ENCODE assay signal across 24 mouse cellular contexts in genomic region chr11:108035761-108036160, GRCm38 (mm10).
DNase-seq lines count a peak whose midpoint lies in the region; ATAC-seq and TF ChIP-seq lines count a peak whose summit lies in the region.
"Had no signal": no experiment of that assay in that cellular context is flagged by ENCODE, and none has a peak within 500 bp of the region (broad histone marks: within the 10 kb centered on the region; RNA-seq: fewer than 3 reads in every experiment).

No protein-coding gene starts in this region.

- H3K9ac ChIP-seq in kidney, postnatal 0 days (ENCODE audit: low read depth, low read length): no peak overlapping the region
- no peak overlapping the region for H3K9ac ChIP-seq in kidney, embryonic 14.5 days (ENCODE audit: low read depth, low read length)
- H3K9ac ChIP-seq: embryonic facial prominence, embryonic 13.5 days; embryonic facial prominence, embryonic 15.5 days; forebrain, embryonic 12.5 days; forebrain, embryonic 15.5 days; forebrain, postnatal 0 days had no signal

- TF ChIP-seq CTCF in gastrocnemius, adult 2 months (IDR thresholded peaks at IDR 0.05): no peak
- no peak for TF ChIP-seq CTCF in kidney, postnatal 0 days (IDR thresholded peaks at IDR 0.05; ENCODE audit: low read depth)
- TF ChIP-seq CTCF in olfactory bulb, adult 2 months (IDR thresholded peaks at IDR 0.05; ENCODE audit: insufficient read depth, low read depth, low read length): no peak

- no peak overlapping the region for H3K4me3 ChIP-seq in gastrocnemius, adult 2 months
- H3K4me3 ChIP-seq in kidney, postnatal 0 days (replicated peaks; ENCODE audit: low read depth, low read length): no peak overlapping the region
- no peak overlapping the region for H3K4me3 ChIP-seq in kidney, embryonic 14.5 days (ENCODE audit: low read length)
- no peak overlapping the region for H3K4me3 ChIP-seq in olfactory bulb, adult 2 months (ENCODE audit: insufficient read depth, low read depth, low read length)
- H3K4me3 ChIP-seq: embryonic facial prominence, embryonic 13.5 days; embryonic facial prominence, embryonic 15.5 days; erythroblast, embryonic 14.5 days; forebrain, embryonic 12.5 days; forebrain, embryonic 15.5 days had no signal

- intact Hi-C loops in gastrocnemius, adult 2 months (cut with DNase I): loop anchor here (10.0 kb wide), 1 partner anchor 179 kb away; no protein-coding TSS in a partner anchor
- intact Hi-C loops in heart, postnatal 25 days (cut with DNase I): no loop called here

- no peak overlapping the region for H3K4me2 ChIP-seq in kidney, postnatal 0 days (ENCODE audit: low read length)
- no peak overlapping the region for H3K4me2 ChIP-seq in kidney, embryonic 14.5 days (replicated peaks; ENCODE audit: low read depth, low read length)
- H3K4me2 ChIP-seq: embryonic facial prominence, embryonic 13.5 days; embryonic facial prominence, embryonic 15.5 days; forebrain, embryonic 12.5 days; forebrain, embryonic 15.5 days had no signal

- WGBS in kidney, postnatal 0 days: 75% methylated on average over 5 of the region's 5 CpGs
- WGBS in kidney, embryonic 14.5 days: 78% methylated on average over 5 of the region's 5 CpGs
- WGBS in olfactory bulb, adult 2 months: 79% methylated on average over 5 of the region's 5 CpGs

- ATAC-seq in kidney, postnatal 0 days (replicated peaks; ENCODE audit: low FRiP score, low read depth): no peak
- ATAC-seq in kidney, embryonic 14.5 days (ENCODE audit: low FRiP score, low TSS enrichment): no peak
- ATAC-seq in erythroid progenitor cell, adult 5-6 weeks (replicated peaks; ENCODE audit: low FRiP score, poor library complexity, severe bottlenecking): no peak
- ATAC-seq: forebrain, embryonic 15.5 days; forebrain, postnatal 0 days had no signal

- H3K27ac ChIP-seq in gastrocnemius, adult 2 months: 0 out of 2 replicates have a peak overlapping the region, but pooled peaks have one; percentile 28
- no peak overlapping the region for H3K27ac ChIP-seq in kidney, postnatal 0 days
- H3K27ac ChIP-seq in kidney, embryonic 14.5 days (ENCODE audit: low read depth, low read length): no peak overlapping the region
- peak overlapping the region; percentile 37; the same call in 1 of the 2 replicates for H3K27ac ChIP-seq in olfactory bulb, adult 2 months (ENCODE audit: insufficient read depth, low read depth, low read length)
- H3K27ac ChIP-seq: embryonic facial prominence, embryonic 13.5 days; embryonic facial prominence, embryonic 15.5 days; forebrain, embryonic 12.5 days; forebrain, embryonic 15.5 days had no signal

- TF ChIP-seq POLR2A in olfactory bulb, adult 2 months (IDR thresholded peaks at IDR 0.05; ENCODE audit: insufficient read depth, low read depth, low read length): no peak

- DNase-seq in gastrocnemius, adult 2 months: no peak
- DNase-seq in gastrocnemius, postnatal 25 days: no peak
- DNase-seq in heart, adult 18-20 months: peak; percentile 23 to 29
- no peak for DNase-seq in heart, postnatal 25 days (ENCODE audit: low spot score)
- peak; percentile 9 for DNase-seq in kidney, postnatal 0 days (ENCODE audit: low spot score)
- DNase-seq: adrenal gland, adult 2 months; adrenal gland, postnatal 10 days; adrenal gland, postnatal 25 days; cerebellum, adult 11 months; cerebellum, adult 18-20 months; cerebellum, adult 8-10 months; cerebellum, adult 9-11 months; cerebellum, postnatal 14 days; cerebellum, postnatal 36 days; embryo, embryonic 11 days; forebrain, postnatal 0 days had no signal

- no peaks in the 10 kb centered on the region for H3K9me3 ChIP-seq in kidney, postnatal 0 days (replicated peaks; ENCODE audit: low read length)
- H3K9me3 ChIP-seq in kidney, embryonic 14.5 days (ENCODE audit: control insufficient read depth, low read length): no peaks in the 10 kb centered on the region
- H3K9me3 ChIP-seq: embryonic facial prominence, embryonic 13.5 days; embryonic facial prominence, embryonic 15.5 days; forebrain, embryonic 12.5 days; forebrain, embryonic 15.5 days had no signal

- no peaks in the 10 kb centered on the region for H3K36me3 ChIP-seq in kidney, postnatal 0 days (ENCODE audit: insufficient read depth, low read length)
- H3K36me3 ChIP-seq in kidney, embryonic 14.5 days (ENCODE audit: control insufficient read depth, insufficient read depth, low read length): no peaks in the 10 kb centered on the region
- H3K36me3 ChIP-seq: embryonic facial prominence, embryonic 13.5 days; embryonic facial prominence, embryonic 15.5 days; forebrain, embryonic 12.5 days; forebrain, embryonic 15.5 days had no signal

- no peaks in the 10 kb centered on the region for H3K27me3 ChIP-seq in kidney, postnatal 0 days (ENCODE audit: insufficient read depth, low read length)
- no peaks in the 10 kb centered on the region for H3K27me3 ChIP-seq in kidney, embryonic 14.5 days (ENCODE audit: control insufficient read depth, insufficient read depth, low read length)
- H3K27me3 ChIP-seq: embryonic facial prominence, embryonic 13.5 days; embryonic facial prominence, embryonic 15.5 days; forebrain, embryonic 15.5 days had no signal

- H3K4me1 ChIP-seq in kidney, postnatal 0 days (replicated peaks; ENCODE audit: insufficient read depth, low read length): no peaks in the 10 kb centered on the region
- H3K4me1 ChIP-seq in kidney, embryonic 14.5 days (ENCODE audit: control insufficient read depth, insufficient read depth, low read length): 0 out of 2 replicates have a peak, but pooled peaks cover 10% of the 10 kb centered on the region
- H3K4me1 ChIP-seq in olfactory bulb, adult 2 months (ENCODE audit: control insufficient read depth, insufficient read depth, low read length): peaks cover 48% of the 10 kb centered on the region

Comparison
In these comparisons a context has a peak if more than half of its experiments do, and no peak if none do; other contexts are left out.
1. DNase-seq: peak in heart, adult 18-20 months (2 of 2) and kidney, postnatal 0 days (single experiment); none in gastrocnemius, adult 2 months (single experiment), gastrocnemius, postnatal 25 days (single experiment) and heart, postnatal 25 days (single experiment).
2. H3K27ac ChIP-seq: peak in gastrocnemius, adult 2 months (single experiment) and olfactory bulb, adult 2 months (single experiment); none in kidney, postnatal 0 days (single experiment) and kidney, embryonic 14.5 days (single experiment).